Mouse (Mus musculus) hematopoietic multipotent progenitor cell, adult 10-12 weeks (in vitro differentiated cells): ENCODE results near the gene Trib3. TPM values are rescaled to one million over a fixed set of nuclear protein-coding genes. Genes with fewer than 3 reads are reported as not detected.

Source experiments
- polyA plus RNA-seq: library from polyadenylated mRNA; stranded (reverse); fragments of >175 nt; gene quantifications from 2 replicates; pipeline ENCODE4 v1.2.3, GENCODE M21; 2012; ENCODE audit warnings: low replicate concordance

Trib3 gene
- 2.7 and 3.6 TPM in 2 replicates for polyA plus RNA-seq

DNA sequence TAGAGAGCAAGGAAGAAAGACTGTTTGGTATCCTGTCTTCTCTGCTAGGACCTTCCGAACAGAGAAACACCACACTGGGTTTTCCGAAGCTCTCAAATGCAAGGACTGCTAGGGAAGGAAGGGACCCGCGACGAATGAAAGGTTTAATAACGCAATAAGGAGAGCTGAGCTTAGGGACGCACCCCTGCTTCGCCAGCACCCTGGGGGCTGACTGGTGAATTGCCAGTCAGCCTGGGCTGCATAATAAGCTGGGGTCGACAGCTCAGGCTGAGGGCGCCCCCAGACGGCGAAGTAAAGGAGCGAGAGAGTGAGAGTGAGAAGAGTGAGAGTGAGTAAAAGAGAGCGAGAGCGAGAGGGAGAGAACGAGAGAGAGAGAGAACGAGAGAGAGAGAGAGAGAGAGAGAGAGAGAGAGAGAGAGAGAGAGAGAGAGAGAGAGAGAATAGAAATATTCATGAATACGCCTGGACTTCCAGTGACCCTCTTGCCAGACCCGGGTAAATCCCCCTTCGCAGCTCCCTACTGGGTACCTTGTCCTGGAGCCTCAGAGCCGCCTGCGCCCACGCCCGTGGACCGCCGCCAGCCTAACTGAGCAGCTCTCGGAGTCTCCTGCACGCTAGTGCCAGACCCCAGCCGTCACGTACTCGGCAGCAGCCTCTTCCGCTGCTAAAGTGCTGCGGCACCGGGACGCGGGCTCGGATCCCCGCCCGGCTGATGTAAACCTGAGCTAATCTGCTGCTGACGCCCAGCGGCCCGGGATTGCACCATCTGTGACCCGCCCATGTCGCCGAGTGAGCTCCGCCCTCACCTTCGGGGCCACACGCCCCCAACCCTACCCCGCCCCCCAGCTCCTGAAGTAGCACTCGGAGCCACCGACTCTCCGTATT lies at the start of gene Trib3:
TSS of gene Trib3 (minus strand) at position 704 of the 885 bp plus-strand sequence.

DNA sequence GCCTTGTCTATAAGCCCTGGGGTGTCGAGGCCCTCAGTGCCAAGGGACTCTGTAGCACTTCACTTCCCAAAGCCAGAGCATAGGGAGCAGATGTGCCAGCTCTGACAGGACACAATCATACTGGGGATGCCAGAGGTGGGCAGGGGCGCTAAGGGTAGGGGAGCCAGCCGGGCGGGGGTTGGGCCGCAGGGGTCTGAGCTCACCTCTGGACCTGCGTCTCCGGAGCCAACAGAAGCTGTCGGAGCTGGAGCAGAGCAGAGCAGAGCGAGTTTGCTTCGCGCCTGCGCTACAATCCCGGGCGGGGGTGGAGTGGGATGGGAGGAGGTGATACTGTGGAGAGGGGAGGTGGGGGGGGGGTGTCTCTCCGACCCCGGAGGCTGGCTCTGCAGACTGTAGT lies 32.5 kb upstream of the Trib3 start, which contains the start of gene Nrsn2:
TSS of gene Nrsn2 (minus strand) at position 294 of the 397 bp plus-strand sequence.

DNA sequence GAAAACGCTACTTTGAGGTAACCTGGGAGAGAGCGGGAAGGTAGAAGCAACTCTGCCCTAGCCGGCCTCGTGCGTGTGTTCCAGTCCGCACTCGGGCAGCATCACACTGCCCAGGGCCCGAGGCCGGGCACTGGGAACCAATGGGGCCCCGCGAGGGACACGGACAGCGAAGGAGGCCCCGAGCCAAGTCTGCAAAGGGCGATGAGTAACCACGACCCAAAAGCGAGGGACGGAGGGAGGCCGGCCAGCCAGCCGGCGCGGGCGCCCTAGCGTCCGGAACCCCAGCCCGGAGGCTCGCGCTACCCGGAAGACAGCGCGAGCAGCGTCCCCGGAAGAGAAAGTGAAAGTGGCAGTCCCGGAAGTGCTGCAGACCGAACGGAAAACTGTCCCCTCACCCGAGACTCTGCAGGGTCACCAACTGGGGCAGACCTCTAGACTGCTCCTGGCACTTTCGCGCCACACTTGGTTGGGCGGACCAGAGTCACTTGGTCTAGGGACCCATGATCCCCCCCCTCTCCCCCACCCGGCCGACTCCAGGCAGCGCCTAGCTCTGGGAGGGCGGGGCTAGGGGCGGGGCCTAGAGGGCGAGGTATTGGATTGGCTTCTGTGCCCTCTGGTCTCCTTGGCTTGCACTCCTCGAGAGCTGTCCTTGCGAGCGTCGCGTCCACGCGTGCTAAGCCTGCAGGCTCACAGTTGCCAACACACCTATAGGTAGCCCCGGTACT lies 11.6 kb downstream of the Trib3 start, which contains the start of gene Rbck1:
TSS of gene Rbck1 (minus strand) at position 553 of the 725 bp plus-strand sequence.

DNA sequence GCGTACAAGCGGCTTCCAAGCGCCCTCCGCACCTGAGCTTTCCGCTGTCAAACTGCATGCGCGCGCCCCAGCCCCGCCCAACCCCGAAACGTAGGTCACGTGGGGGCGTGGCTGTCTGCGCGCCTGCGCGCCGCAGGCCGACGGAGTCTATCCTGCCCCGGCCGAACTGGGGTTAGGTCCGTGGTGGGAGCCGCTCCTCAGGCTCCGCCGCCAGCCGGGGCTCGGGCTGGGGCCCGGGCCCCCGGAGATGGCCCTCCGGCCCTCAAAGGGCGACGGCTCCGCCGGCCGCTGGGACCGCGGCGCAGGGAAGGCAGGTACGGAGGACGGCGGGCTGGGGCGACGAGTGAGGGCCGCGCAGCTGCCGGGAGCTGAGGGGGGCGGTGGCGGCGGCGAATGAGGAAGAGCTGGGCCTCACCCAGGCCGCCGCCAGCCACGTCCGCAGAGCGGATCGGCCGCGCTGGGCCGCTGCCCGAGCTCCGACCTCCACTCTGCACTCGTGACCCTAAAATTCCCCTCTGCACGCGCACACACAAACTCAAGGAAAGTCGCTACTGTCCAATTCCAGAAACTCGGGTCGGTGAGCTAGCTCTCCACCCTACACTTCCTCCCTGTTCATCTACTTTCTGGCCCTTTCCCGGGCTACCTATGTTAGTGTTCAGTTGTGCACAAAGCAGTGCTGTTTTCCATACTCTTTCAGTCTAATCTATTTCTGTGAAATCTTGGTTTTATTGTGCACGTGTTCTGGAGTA lies 49.9 kb downstream of the Trib3 start, which contains the start of gene Tbc1d20:
TSS of gene Tbc1d20 (plus strand) at position 102 of the 749 bp plus-strand sequence.

Other genes with a start within 250 kb of the Trib3 start
- gene Srxn1, start 238.5 kb downstream of the Trib3 start, polyA plus RNA-seq = 2.1 and 5.7 TPM in 2 replicates
- gene Tcf15, start 200.5 kb downstream of the Trib3 start, polyA plus RNA-seq = 0.12 and 0.14 TPM in 2 replicates
- gene Csnk2a1, start 117.2 kb downstream of the Trib3 start, polyA plus RNA-seq = 10.1 and 21.5 TPM in 2 replicates
- 26.7 and 28.4 TPM in 2 replicates for gene Tbc1d20, start 50.2 kb downstream of the Trib3 start, polyA plus RNA-seq
- 241 and 403 TPM in 2 replicates for gene Rbck1, start 11.4 kb downstream of the Trib3 start, polyA plus RNA-seq
- not detected in 2 replicates for gene Nrsn2, start 32.6 kb upstream of the Trib3 start, polyA plus RNA-seq
- 9.1 and 13.9 TPM in 2 replicates for gene Sox12, start 54.0 kb upstream of the Trib3 start, polyA plus RNA-seq
- 3.1 and 3.7 TPM in 2 replicates for gene Zcchc3, start 71.0 kb upstream of the Trib3 start, polyA plus RNA-seq
- gene 6820408C15Rik, start 71.6 kb upstream of the Trib3 start, polyA plus RNA-seq = not detected in 2 replicates
- not detected in 2 replicates for gene Defb23, start 120.6 kb upstream of the Trib3 start, polyA plus RNA-seq
- gene Defb20, start 133.0 kb upstream of the Trib3 start, polyA plus RNA-seq = not detected in 2 replicates
- gene Defb22, start 146.1 kb upstream of the Trib3 start, polyA plus RNA-seq = not detected in 2 replicates
- not detected in 2 replicates for gene Defb26, start 167.7 kb upstream of the Trib3 start, polyA plus RNA-seq
- gene Defb28, start 174.2 kb upstream of the Trib3 start, polyA plus RNA-seq = not detected in 2 replicates
- not detected in 2 replicates for gene Defb29, start 196.1 kb upstream of the Trib3 start, polyA plus RNA-seq
- gene Gm17416, start 225.3 kb upstream of the Trib3 start, polyA plus RNA-seq = not detected in 2 replicates
- gene Defb21, start 228.7 kb upstream of the Trib3 start, polyA plus RNA-seq = not detected in 2 replicates
- not detected in 2 replicates for gene Defb19, start 236.3 kb upstream of the Trib3 start, polyA plus RNA-seq